Mouse (Mus musculus) embryonic fibroblast, embryonic 13.5 days (primary cell): ENCODE results near the gene Gtpbp8.

Experiments used
- CTCF ChIP-seq: IDR thresholded peaks from 2 replicates; pipeline ENCODE4 v1.5.1; 2011; ENCODE audit warnings: mild to moderate bottlenecking, control low read depth, low read length, moderate library complexity, borderline replicate concordance; ENCODE audit not compliant: insufficient read depth
- POLR2A ChIP-seq: IDR thresholded peaks from 2 replicates; pipeline ENCODE4 v1.6.1; 2011; ENCODE audit warnings: low read depth, mild to moderate bottlenecking, control low read depth, low read length, moderate library complexity

- TF ChIP-seq CTCF (no peak), POLR2A (no peak)
These were observed 28.3 kb downstream of the Gtpbp8 start for GRCm38 (mm10) chr16:44717838-44718237.
